Mouse (Mus musculus) T-cell, adult 2 months (primary cell): ENCODE measurements around the gene Olfr1434.
"Not testable (repeated sequence)": the region's sequence is repeated elsewhere in the genome, so short reads cannot be mapped to it uniquely, and the experiment has no call there.

ENCODE experiments used
- DNase-seq: peaks from one replicate; pipeline ENCODE4 v3.0.0; 2022; ENCODE audit warnings: low spot score

Olfr1434 gene

DNA sequence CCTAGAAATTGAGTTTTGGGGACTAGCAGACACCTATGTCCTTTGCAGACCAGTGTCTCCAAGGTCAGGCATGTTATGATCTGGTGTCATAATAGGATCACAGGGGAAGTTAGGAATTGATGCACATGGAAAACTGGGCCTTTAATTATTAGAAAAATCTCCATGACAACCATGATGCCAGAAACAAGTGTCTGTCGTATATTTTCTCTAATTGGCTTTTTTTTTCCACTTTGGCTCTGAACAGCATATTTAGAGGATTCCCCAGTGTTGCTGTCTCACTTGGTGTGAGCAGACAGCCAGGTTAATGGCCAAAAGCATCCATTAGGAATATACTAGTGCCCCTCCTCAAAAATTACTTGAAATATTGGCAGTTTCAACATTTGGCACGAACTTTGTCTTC, at the start of gene Olfr1434:
Olfr1434 (plus strand) TSS at position 301 of the 400 bp plus-strand sequence.
- DNase-seq: no peak

DNA sequence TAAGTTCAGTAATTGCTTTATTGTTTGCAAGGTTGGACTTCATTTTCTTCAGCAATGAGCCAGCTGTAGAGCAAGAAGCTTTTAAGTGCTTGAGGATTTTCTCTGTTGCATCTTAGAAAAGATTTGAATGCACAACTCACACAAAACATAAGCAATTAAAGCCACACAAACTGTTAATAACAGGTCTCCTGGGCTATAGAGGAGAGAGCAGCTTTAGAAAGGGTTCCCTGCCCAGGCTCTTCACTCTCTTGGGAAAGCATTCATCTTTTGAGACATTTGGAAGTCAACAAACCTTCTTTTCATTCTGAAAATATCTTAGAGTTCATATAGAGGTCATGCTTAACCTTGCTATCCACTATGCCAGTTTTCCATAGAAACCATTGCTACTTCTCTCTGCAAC, 47.2 kb upstream of the Olfr1434 start, which contains the start of gene Olfr1432:
Olfr1432 (minus strand) TSS at position 101 of the 400 bp plus-strand sequence.
- not testable (repeated sequence) for DNase-seq

DNA sequence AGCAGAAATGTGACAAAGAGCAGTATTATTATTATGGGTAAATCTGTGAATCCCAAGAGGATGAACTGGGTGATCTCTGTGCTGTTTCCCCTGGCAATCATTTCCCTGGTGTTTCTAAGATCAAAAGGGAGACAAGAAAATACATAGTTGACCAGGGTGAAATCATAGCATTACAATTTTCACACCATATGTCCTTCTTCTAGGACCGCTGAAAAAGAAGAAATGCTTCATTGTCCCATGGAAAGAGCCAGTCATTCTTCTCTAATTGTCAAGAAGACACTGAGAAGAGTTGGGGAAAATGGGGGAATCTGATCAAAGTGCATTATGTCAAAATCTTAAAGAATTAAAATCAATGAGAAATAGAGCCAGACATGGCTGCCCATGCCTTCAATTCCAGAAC, 38.1 kb upstream of the Olfr1434 start, which contains the start of gene Olfr262:
Olfr262 (minus strand) TSS at position 101 of the 400 bp plus-strand sequence.
- DNase-seq: no peak

GRCm38 (mm10) chr19:12260732-12261131, 18.9 kb upstream of the Olfr1434 start, which contains the start of gene Olfr235:
Olfr235 (plus strand) TSS chr19:12261032.
- no peak for DNase-seq

GRCm38 (mm10) chr19:12292979-12293378, 13.3 kb downstream of the Olfr1434 start:
- DNase-seq: no peak

DNA sequence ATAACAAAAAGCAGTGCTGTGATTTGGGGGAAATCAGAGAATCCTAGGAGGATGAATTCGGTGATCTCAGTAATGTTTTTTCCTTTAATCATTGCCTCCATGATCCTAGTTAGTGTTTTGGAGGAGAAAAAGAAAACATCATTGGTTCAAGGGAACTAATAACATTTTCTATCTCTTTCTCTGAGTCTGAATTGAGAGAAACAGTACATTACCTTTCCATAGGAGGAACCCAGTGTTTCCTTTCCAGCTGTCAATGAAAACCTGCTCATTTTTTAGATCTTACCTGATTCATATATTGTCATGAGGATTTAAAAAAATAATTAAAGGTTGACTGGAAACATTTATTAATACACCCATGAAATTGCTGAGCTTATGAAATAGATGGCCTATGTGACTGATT, 19.4 kb downstream of the Olfr1434 start, which contains the start of gene Olfr1436:
Olfr1436 (minus strand) TSS at position 101 of the 400 bp plus-strand sequence.
- DNase-seq: not testable (repeated sequence)

- DNase-seq: no peak
Measured at GRCm38 (mm10) chr19:12325001-12325400, 45.3 kb downstream of the Olfr1434 start, which contains the start of gene Olfr1437. Olfr1437 (minus strand) TSS chr19:12325101.
